Comparison of ENCODE assay signal across 8 mouse cellular contexts in genomic region chr9:83146446-83147188, GRCm38 (mm10). TPM values are rescaled to one million over a fixed set of nuclear protein-coding genes. Genes with fewer than 3 reads are reported as not detected.
DNase-seq lines count a peak whose midpoint lies in the region; ATAC-seq and TF ChIP-seq lines count a peak whose summit lies in the region.

TSS of gene Hmgn3 (minus strand) at chr9:83146685.

- ATAC-seq in intestine, postnatal 0 days, result peak; percentile 80
- peak; percentile 88 for ATAC-seq in megakaryocyte-erythroid progenitor cell, adult 5-6 weeks (replicated peaks; ENCODE audit: low FRiP score, low TSS enrichment, poor library complexity, severe bottlenecking)

- H3K4me2 ChIP-seq in intestine, postnatal 0 days (replicated peaks; ENCODE audit: low read depth), result peak within 1 kb of the TSS; percentile 88

- DNase-seq in adrenal gland, postnatal 14 days, result peak; percentile 96
- DNase-seq in embryonic facial prominence, embryonic 10.5 days (ENCODE audit: low spot score), result peak; percentile 95
- DNase-seq in heart, adult 11 months, result peak; percentile 99
- peak; percentile 92 to 98 for DNase-seq in left cerebral cortex, postnatal 25 days (ENCODE audit: low spot score in 2 of 2)
- peak; percentile 95 for DNase-seq in right cerebral cortex, postnatal 25 days
- peak; percentile 82 to 91 for DNase-seq in urinary bladder, postnatal 36 days (ENCODE audit: low spot score in 2 of 2)

- peaks cover 14% of the 10 kb centered on the region for H3K4me1 ChIP-seq in embryonic facial prominence, embryonic 10.5 days
- no peaks in the 10 kb centered on the region for H3K4me1 ChIP-seq in intestine, postnatal 0 days (replicated peaks; ENCODE audit: control insufficient read depth, insufficient read depth, low read length)

- H3K27me3 ChIP-seq in embryonic facial prominence, embryonic 10.5 days (replicated peaks; ENCODE audit: low read depth, poor library complexity, severe bottlenecking), result no peaks in the 10 kb centered on the region
- H3K27me3 ChIP-seq in intestine, postnatal 0 days (replicated peaks; ENCODE audit: control insufficient read depth, insufficient read depth, low read length), result no peaks in the 10 kb centered on the region

- H3K4me3 ChIP-seq in embryonic facial prominence, embryonic 10.5 days, result peak within 1 kb of the TSS; percentile 79
- peak within 1 kb of the TSS; percentile 57 for H3K4me3 ChIP-seq in intestine, postnatal 0 days (ENCODE audit: low read depth, low read length)

- intact Hi-C loops in left cerebral cortex, postnatal 25 days (cut with DNase I), result loop anchor here (1.0 to 5.0 kb wide), 3 partner anchors 171 to 221 kb away; partner anchors contain the start of gene Phip

- TF ChIP-seq CTCF in intestine, postnatal 0 days (IDR thresholded peaks at IDR 0.05; ENCODE audit: low read depth), result no peak

- no peaks in the 10 kb centered on the region for H3K9me3 ChIP-seq in embryonic facial prominence, embryonic 10.5 days
- H3K9me3 ChIP-seq in intestine, postnatal 0 days (ENCODE audit: control insufficient read depth), result no peaks in the 10 kb centered on the region

- peak within 1 kb of the TSS; percentile 85 for H3K27ac ChIP-seq in embryonic facial prominence, embryonic 10.5 days (replicated peaks)
- H3K27ac ChIP-seq in intestine, postnatal 0 days (ENCODE audit: low read depth, low read length), result no peak within 1 kb of the TSS

- 9% methylated on average over 28 of the region's 28 CpGs for WGBS in embryonic facial prominence, embryonic 10.5 days
- WGBS in intestine, postnatal 0 days, result 8% methylated on average over 28 of the region's 28 CpGs

- H3K36me3 ChIP-seq in embryonic facial prominence, embryonic 10.5 days (replicated peaks), result peaks cover 8% of the 10 kb centered on the region; the same call in 1 of the 2 replicates
- H3K36me3 ChIP-seq in intestine, postnatal 0 days (ENCODE audit: control insufficient read depth, insufficient read depth), result no peaks in the 10 kb centered on the region

- H3K9ac ChIP-seq in intestine, postnatal 0 days (ENCODE audit: low read depth, low read length), result peak within 1 kb of the TSS; percentile 50; the same call in 1 of the 2 replicates

RNA-seq across cellular contexts. Expression of gene Hmgn3, which starts in this region (rescaled TPM):
- total RNA-seq in adrenal gland, postnatal 14 days (2021), result 102 and 131 TPM in 2 replicates
- polyA plus RNA-seq in embryonic facial prominence, embryonic 10.5 days (2016; fragmentation: Nextera tagmentation; extraction: Ambion mirVana), result 110 and 125 TPM in 2 replicates
- polyA plus RNA-seq in intestine, postnatal 0 days (2015; fragmentation: Nextera tagmentation; extraction: Ambion mirVana), result 40.2 and 43.2 TPM in 2 replicates
- 10 to 100 TPM; 85.5 to 88.8 TPM for total RNA-seq in left cerebral cortex, postnatal 25 days (2021)
- 1.9 and 5.8 TPM in 2 replicates for total RNA-seq in megakaryocyte-erythroid progenitor cell, adult 5-6 weeks (2014; fragmentation: Nextera tagmentation)
- total RNA-seq in megakaryocyte-erythroid progenitor cell, adult 5-6 weeks (2017), result 2.2 and 8.2 TPM in 2 replicates

Comparison
In these comparisons a context has a peak if more than half of its experiments do, and no peak if none do; other contexts are left out.
1. RNA of gene Hmgn3 (total RNA-seq): 102 to 131 TPM in adrenal gland, postnatal 14 days and 85.5 to 88.8 TPM in left cerebral cortex, postnatal 25 days; 1.9 to 8.2 TPM in megakaryocyte-erythroid progenitor cell, adult 5-6 weeks; every median in the first group is over 4 times any median in the second.
2. Peak in every context shown above with its lines, with median percentiles within 50 percentile points of each other: DNase-seq.